Mouse (Mus musculus) embryonic facial prominence, embryonic 11.5 days (tissue): ENCODE data around the gene Trabd2b. TPM values are rescaled to one million over a fixed set of nuclear protein-coding genes. Genes with fewer than 3 reads are reported as not detected.

Source experiments
- ATAC-seq: fragments of 200-750 bp; cut with Nextera tagmentation; replicated peaks from 2 replicates; pipeline ENCODE4 v1.8.0; 2017; ENCODE audit warnings: low read depth; ENCODE audit not compliant: insufficient number of reproducible peaks, low FRiP score, low TSS enrichment
- DNase-seq: peaks from one replicate; pipeline ENCODE4 v3.0.0-alpha.2; 2015; ENCODE audit warnings: low spot score
- H3K27ac ChIP-seq: fragments of 300-500 bp; sonication (generic); replicated peaks from 2 replicates; pipeline ENCODE4 v1.5.1; 2014; ENCODE audit warnings: mild to moderate bottlenecking, low read depth, low read length, control low read depth
- H3K27me3 ChIP-seq: fragments of 300-500 bp; sonication (generic); 2 replicates; pipeline ENCODE4 v1.6.1; 2014; ENCODE audit warnings: mild to moderate bottlenecking, low read length, moderate library complexity, mixed read lengths; ENCODE audit not compliant: control insufficient read depth, insufficient read depth
- H3K36me3 ChIP-seq: fragments of 300-500 bp; sonication (generic); replicated peaks from 2 replicates; pipeline ENCODE4 v1.6.1; 2014; ENCODE audit warnings: low read depth, mild to moderate bottlenecking, low read length, moderate library complexity, mixed read lengths; ENCODE audit not compliant: control insufficient read depth, insufficient read depth
- H3K4me1 ChIP-seq: fragments of 300-500 bp; sonication (generic); 2 replicates; pipeline ENCODE4 v1.6.1; 2014; ENCODE audit warnings: low read length, mixed read lengths; ENCODE audit not compliant: control insufficient read depth, insufficient read depth
- H3K4me2 ChIP-seq: fragments of 300-500 bp; sonication (generic); 2 replicates; pipeline ENCODE4 v1.6.1; 2014; ENCODE audit warnings: low read depth, mild to moderate bottlenecking, control low read depth, low read length, moderate library complexity
- H3K4me3 ChIP-seq: fragments of 300-500 bp; sonication (generic); 2 replicates; pipeline ENCODE4 v1.5.1; 2014; ENCODE audit warnings: low read depth, low read length, control low read depth
- H3K9ac ChIP-seq: fragments of 300-500 bp; sonication (generic); replicated peaks from 2 replicates; pipeline ENCODE4 v1.6.1; 2014; ENCODE audit warnings: mild to moderate bottlenecking, control low read depth, low read length
- H3K9me3 ChIP-seq: fragments of 300-500 bp; sonication (generic); replicated peaks from 2 replicates; pipeline ENCODE4 v1.6.1; 2016; ENCODE audit warnings: mild to moderate bottlenecking, low read length, inconsistent platforms, mixed read lengths; ENCODE audit not compliant: control insufficient read depth
- WGBS: fragments of 180-500 bp; shearing (Covaris S2); extraction: QIAGEN DNeasy Blood & Tissue Kit; methylation state at CpG from one replicate; pipeline ENCODE4 v1.1.7; 2014; 5-methylcytosine and 5-hydroxymethylcytosine counted together
- polyA plus RNA-seq: library from polyadenylated mRNA; unstranded; fragments of >200 nt; fragmentation: Nextera tagmentation; extraction: Ambion mirVana; gene quantifications from 2 replicates; pipeline ENCODE4 v1.2.1, GENCODE M21; 2014

Trabd2b gene
- polyA plus RNA-seq, 1 experiment from 2014 or later: 0.65 TPM

GRCm38 (mm10) chr4:114434766-114435165 lies 28.2 kb downstream of the Trabd2b start:
- Histone ChIP-seq H3K4me3 (no peak overlapping the region), H3K27me3 (no peaks in the 10 kb centered on the region), H3K36me3 (no peaks in the 10 kb centered on the region), H3K4me1 (no peaks in the 10 kb centered on the region), H3K4me2 (no peak overlapping the region), H3K27ac (no peak overlapping the region), H3K9me3 (no peaks in the 10 kb centered on the region), H3K9ac (no peak overlapping the region)
- 59% methylated on average over 1 of the region's 1 CpGs for WGBS
- DNase-seq (no peak), ATAC-seq (no peak)

GRCm38 (mm10) chr4:114435381-114435780 lies 28.9 kb downstream of the Trabd2b start:
- Histone ChIP-seq H3K27ac (no peak overlapping the region), H3K36me3 (no peaks in the 10 kb centered on the region), H3K4me1 (no peaks in the 10 kb centered on the region), H3K27me3 (no peaks in the 10 kb centered on the region), H3K4me3 (no peak overlapping the region), H3K9me3 (no peaks in the 10 kb centered on the region), H3K9ac (no peak overlapping the region), H3K4me2 (no peak overlapping the region)
- 83% methylated on average over 7 of the region's 7 CpGs for WGBS
- no peak for DNase-seq
- no peak for ATAC-seq

GRCm38 (mm10) chr4:114438764-114439163 lies 32.2 kb downstream of the Trabd2b start:
- no peak for ATAC-seq

GRCm38 (mm10) chr4:114442186-114442585 lies 35.7 kb downstream of the Trabd2b start:
- 81% methylated on average over 2 of the region's 2 CpGs for WGBS
- H3K4me2 ChIP-seq: no peak overlapping the region
- ATAC-seq: no peak
- no peaks in the 10 kb centered on the region for H3K27me3 ChIP-seq
- no peaks in the 10 kb centered on the region for H3K9me3 ChIP-seq
- H3K27ac ChIP-seq: no peak overlapping the region
- H3K4me3 ChIP-seq: no peak overlapping the region
- H3K36me3 ChIP-seq: no peaks in the 10 kb centered on the region
- DNase-seq: no peak
- H3K4me1 ChIP-seq: no peaks in the 10 kb centered on the region
- H3K9ac ChIP-seq: no peak overlapping the region

More at GRCm38 (mm10) chr4:114438764-114439163, 32.2 kb downstream of the Trabd2b start:
- Histone ChIP-seq H3K27ac (no peak overlapping the region), H3K4me2 (no peak overlapping the region), H3K9ac (no peak overlapping the region), H3K4me1 (no peaks in the 10 kb centered on the region), H3K27me3 (no peaks in the 10 kb centered on the region), H3K4me3 (no peak overlapping the region), H3K36me3 (no peaks in the 10 kb centered on the region), H3K9me3 (no peaks in the 10 kb centered on the region)
- DNase-seq: no peak
- 64% methylated on average over 2 of the region's 2 CpGs for WGBS

- H3K4me1 ChIP-seq: no peaks in the 10 kb centered on the region
- H3K4me3 ChIP-seq: no peak overlapping the region
Measured at GRCm38 (mm10) chr4:114442661-114443060, 36.1 kb downstream of the Trabd2b start.

GRCm38 (mm10) chr4:114448393-114449052 lies 42.0 kb downstream of the Trabd2b start:
- Histone ChIP-seq H3K27me3 (no peaks in the 10 kb centered on the region), H3K27ac (no peak overlapping the region), H3K9me3 (no peaks in the 10 kb centered on the region), H3K4me2 (no peak overlapping the region), H3K9ac (no peak overlapping the region), H3K4me1 (no peaks in the 10 kb centered on the region), H3K36me3 (no peaks in the 10 kb centered on the region), H3K4me3 (no peak overlapping the region)
- no peak for DNase-seq
- ATAC-seq: no peak
- WGBS: 90% methylated on average over 9 of the region's 9 CpGs

More at GRCm38 (mm10) chr4:114442661-114443060, 36.1 kb downstream of the Trabd2b start:
- no peak overlapping the region for H3K27ac ChIP-seq
- no peaks in the 10 kb centered on the region for H3K36me3 ChIP-seq
- WGBS: 95% methylated on average over 3 of the region's 3 CpGs
- no peak for DNase-seq
- H3K9ac ChIP-seq: no peak overlapping the region
- ATAC-seq: no peak
- H3K4me2 ChIP-seq: no peak overlapping the region
- no peaks in the 10 kb centered on the region for H3K27me3 ChIP-seq
- H3K9me3 ChIP-seq: no peaks in the 10 kb centered on the region

GRCm38 (mm10) chr4:114453101-114453500 lies 46.6 kb downstream of the Trabd2b start:
- 83% methylated on average over 3 of the region's 3 CpGs for WGBS

GRCm38 (mm10) chr4:114454016-114454415 lies 47.5 kb downstream of the Trabd2b start:
- Histone ChIP-seq H3K27me3 (no peaks in the 10 kb centered on the region), H3K36me3 (no peaks in the 10 kb centered on the region), H3K4me2 (no peak overlapping the region), H3K4me3 (no peak overlapping the region), H3K9ac (no peak overlapping the region), H3K4me1 (no peaks in the 10 kb centered on the region), H3K27ac (no peak overlapping the region), H3K9me3 (no peaks in the 10 kb centered on the region)
- WGBS: 78% methylated on average over 4 of the region's 4 CpGs
- ATAC-seq (no peak), DNase-seq (no peak)

More at GRCm38 (mm10) chr4:114453101-114453500, 46.6 kb downstream of the Trabd2b start:
- Histone ChIP-seq H3K9me3 (no peaks in the 10 kb centered on the region), H3K4me1 (no peaks in the 10 kb centered on the region), H3K27me3 (no peaks in the 10 kb centered on the region), H3K4me2 (no peak overlapping the region), H3K4me3 (no peak overlapping the region), H3K36me3 (no peaks in the 10 kb centered on the region), H3K9ac (no peak overlapping the region), H3K27ac (no peak overlapping the region)
- ATAC-seq (no peak), DNase-seq (no peak)
